Mouse (Mus musculus) olfactory bulb, adult 2 months (tissue): ENCODE data around the gene Ckap2l. TPM values are rescaled to one million over a fixed set of nuclear protein-coding genes. Genes with fewer than 3 reads are reported as not detected.

Experiments used
- H3K27ac ChIP-seq: fragments of 200-500 bp; 2 replicates; pipeline ENCODE4 v1.5.1; 2012; ENCODE audit warnings: low read depth, low read length; ENCODE audit not compliant: insufficient read depth
- H3K4me1 ChIP-seq: fragments of 200-500 bp; 2 replicates; pipeline ENCODE4 v1.6.1; 2012; ENCODE audit warnings: low read length; ENCODE audit not compliant: control insufficient read depth, insufficient read depth
- H3K4me3 ChIP-seq: fragments of 200-500 bp; 2 replicates; pipeline ENCODE4 v1.5.1; 2012; ENCODE audit warnings: mild to moderate bottlenecking, low read depth, low read length, moderate library complexity; ENCODE audit not compliant: insufficient read depth
- CTCF ChIP-seq: fragments of 200-500 bp; IDR thresholded peaks from 2 replicates; pipeline ENCODE4 v1.5.1; 2012; ENCODE audit warnings: low read depth, mild to moderate bottlenecking, low read length, moderate library complexity; ENCODE audit not compliant: insufficient read depth
- POLR2A ChIP-seq: fragments of 200-500 bp; IDR thresholded peaks from 2 replicates; pipeline ENCODE4 v1.6.1; 2012; ENCODE audit warnings: mild to moderate bottlenecking, low read depth, low read length, moderate library complexity; ENCODE audit not compliant: insufficient read depth
- WGBS: fragments of 180-500 bp; shearing (Covaris S2); methylation state at CpG from one replicate; pipeline ENCODE4 v1.1.7; 2018; 5-methylcytosine and 5-hydroxymethylcytosine counted together
- polyA plus RNA-seq: library from polyadenylated mRNA; stranded (reverse); fragments of >200 nt; gene quantifications from 2 replicates; pipeline ENCODE4 v1.2.4, GENCODE M21; 2012; ENCODE audit warnings: low replicate concordance; ENCODE audit not compliant: missing spikeins, insufficient read depth, insufficient read length

Gene Ckap2l
- polyA plus RNA-seq, 1 experiment: not detected

- Histone ChIP-seq H3K27ac (no peak overlapping the region), H3K4me1 (0 out of 2 replicates have a peak, but pooled peaks cover 2% of the 10 kb centered on the region), H3K4me3 (no peak overlapping the region)
- WGBS: 86% methylated on average over 2 of the region's 2 CpGs
- TF ChIP-seq CTCF (no peak), POLR2A (no peak)
These were observed 42.9 kb downstream of the Ckap2l start for GRCm38 (mm10) chr2:129254076-129254475.

- no peak for TF ChIP-seq CTCF
- no peak for TF ChIP-seq POLR2A
- 92% methylated on average over 2 of the region's 2 CpGs for whole genome bisulfite sequencing
These were observed 43.4 kb downstream of the Ckap2l start for GRCm38 (mm10) chr2:129253631-129253970.

GRCm38 (mm10) chr2:129252836-129253630 lies 44.0 kb downstream of the Ckap2l start:
- Histone ChIP-seq H3K4me3 (no peak overlapping the region), H3K27ac (no peak overlapping the region), H3K4me1 (no peaks in the 10 kb centered on the region)
- 95% methylated on average over 19 of the region's 19 CpGs for WGBS
- TF ChIP-seq POLR2A: no peak
- no peak for TF ChIP-seq CTCF

More at GRCm38 (mm10) chr2:129253631-129253970, 43.4 kb downstream of the Ckap2l start:
- 0 out of 2 replicates have a peak, but pooled peaks cover 2% of the 10 kb centered on the region for H3K4me1 ChIP-seq
- H3K4me3 ChIP-seq: no peak overlapping the region
- no peak overlapping the region for H3K27ac ChIP-seq

GRCm38 (mm10) chr2:129249321-129249720 lies 47.7 kb downstream of the Ckap2l start:
- no peak overlapping the region for H3K27ac ChIP-seq
- WGBS: 66% methylated on average over 1 of the region's 1 CpGs
- H3K4me3 ChIP-seq: no peak overlapping the region
- no peak for TF ChIP-seq POLR2A
- TF ChIP-seq CTCF: no peak
- H3K4me1 ChIP-seq: peaks cover 3% of the 10 kb centered on the region; the same call in 1 of the 2 replicates

GRCm38 (mm10) chr2:129247707-129248121 lies 49.3 kb downstream of the Ckap2l start:
- 96% methylated on average over 7 of the region's 7 CpGs for WGBS
- Histone ChIP-seq H3K27ac (no peak overlapping the region), H3K4me3 (no peak overlapping the region), H3K4me1 (peaks cover 4% of the 10 kb centered on the region; the same call in 1 of the 2 replicates)
- TF ChIP-seq CTCF (no peak), POLR2A (no peak)

GRCm38 (mm10) chr2:129246924-129247323 lies 50.1 kb downstream of the Ckap2l start:
- Histone ChIP-seq H3K27ac (no peak overlapping the region), H3K4me3 (no peak overlapping the region), H3K4me1 (peaks cover 4% of the 10 kb centered on the region; the same call in 1 of the 2 replicates)
- WGBS: 96% methylated on average over 12 of the region's 12 CpGs
- no peak for TF ChIP-seq POLR2A
- no peak for TF ChIP-seq CTCF

GRCm38 (mm10) chr2:129246436-129246835 lies 50.6 kb downstream of the Ckap2l start:
- H3K4me1 ChIP-seq: peaks cover 4% of the 10 kb centered on the region; the same call in 1 of the 2 replicates
- H3K27ac ChIP-seq: no peak overlapping the region
- H3K4me3 ChIP-seq: no peak overlapping the region
- TF ChIP-seq POLR2A (no peak), CTCF (no peak)
- WGBS: 90% methylated on average over 7 of the region's 7 CpGs

- TF ChIP-seq CTCF (no peak), POLR2A (no peak)
- H3K27ac ChIP-seq: no peak overlapping the region
- WGBS: 73% methylated on average over 5 of the region's 5 CpGs
- peaks cover 8% of the 10 kb centered on the region; the same call in 1 of the 2 replicates for H3K4me1 ChIP-seq
- no peak overlapping the region for H3K4me3 ChIP-seq
These were observed 51.4 kb downstream of the Ckap2l start for GRCm38 (mm10) chr2:129245618-129246017.

- H3K4me3 ChIP-seq: no peak overlapping the region
- H3K27ac ChIP-seq: peak overlapping the region; percentile 6; the same call in 1 of the 2 replicates
- WGBS: 67% methylated on average over 20 of the region's 20 CpGs
- H3K4me1 ChIP-seq: peaks cover 8% of the 10 kb centered on the region; the same call in 1 of the 2 replicates
- TF ChIP-seq CTCF (no peak), POLR2A (no peak)
These were observed 52.4 kb downstream of the Ckap2l start for GRCm38 (mm10) chr2:129244446-129245120.
